Mouse (Mus musculus) layer of hippocampus, adult 11-12 months (tissue): ENCODE measurements at regions not wholly inside any gene's neighbourhood (a gene's known extent, or its start where the extent isn't known, plus 50 kb on each side); places are given as distances from the start of the nearest gene placed in this dataset.
"Not testable (repeated sequence)": the region's sequence is repeated elsewhere in the genome, so short reads cannot be mapped to it uniquely, and the experiment has no call there.

ENCODE experiments used
- DNase-seq: peaks from one replicate; pipeline ENCODE4 v3.0.0; 2022; ENCODE audit warnings: low spot score

DNA sequence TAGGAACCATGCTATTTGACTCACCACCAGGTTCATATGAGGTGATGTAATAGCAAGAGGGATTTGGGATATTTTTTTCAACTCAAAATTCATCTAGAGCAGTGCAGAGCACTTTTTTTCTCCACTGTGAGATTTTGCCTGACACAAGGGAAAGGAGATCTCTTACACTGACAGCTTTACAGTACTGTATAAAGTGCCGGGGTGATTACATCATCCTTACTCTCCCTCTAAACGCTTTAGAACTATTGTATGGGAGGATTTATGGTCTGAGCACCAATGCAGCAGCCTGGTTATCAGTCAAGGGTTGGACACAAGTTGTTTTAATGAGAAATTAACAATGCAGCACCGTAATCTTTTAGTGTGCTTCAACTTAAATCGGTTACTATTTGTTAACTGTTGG lies 196.5 kb downstream of the Bmp2 start:
- DNase-seq, result no peak

DNA sequence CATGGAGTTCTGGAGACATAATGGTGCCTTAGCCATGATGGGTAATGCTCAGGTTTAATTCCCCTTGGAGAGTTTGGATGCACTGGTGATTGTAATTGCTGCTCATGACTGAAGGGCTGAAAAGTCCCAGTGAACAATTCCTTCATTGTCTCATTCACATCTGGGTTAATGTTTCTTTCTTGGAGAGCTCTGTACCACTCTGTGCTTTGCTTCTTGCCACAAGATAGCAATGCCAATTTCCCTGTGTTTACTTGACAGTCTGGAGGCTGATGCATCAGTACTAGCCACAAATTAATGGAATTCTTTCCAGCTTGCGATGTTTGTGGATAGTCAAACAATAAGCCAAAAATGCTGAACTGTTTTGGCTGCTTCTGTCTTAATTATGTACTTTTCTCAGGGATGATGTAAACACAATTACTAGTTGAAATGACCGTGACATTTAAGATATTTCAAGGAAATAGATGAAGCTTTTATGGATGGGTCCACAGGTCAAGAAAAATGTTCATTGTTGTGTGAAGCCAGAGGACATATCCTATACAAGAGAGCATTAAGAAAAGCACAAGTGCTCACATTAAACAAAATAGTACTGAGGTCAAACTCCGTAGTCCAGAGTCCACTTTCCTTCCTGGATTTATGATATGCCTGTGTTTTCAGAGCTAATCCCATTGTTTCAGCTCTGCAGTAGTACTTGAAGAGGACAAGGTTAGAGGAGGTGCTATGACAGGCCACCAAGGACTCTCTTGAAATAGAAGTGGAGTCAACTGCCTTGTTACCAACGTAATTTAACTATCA lies 198.1 kb downstream of the Bmp2 start:
- no peak for DNase-seq

DNA sequence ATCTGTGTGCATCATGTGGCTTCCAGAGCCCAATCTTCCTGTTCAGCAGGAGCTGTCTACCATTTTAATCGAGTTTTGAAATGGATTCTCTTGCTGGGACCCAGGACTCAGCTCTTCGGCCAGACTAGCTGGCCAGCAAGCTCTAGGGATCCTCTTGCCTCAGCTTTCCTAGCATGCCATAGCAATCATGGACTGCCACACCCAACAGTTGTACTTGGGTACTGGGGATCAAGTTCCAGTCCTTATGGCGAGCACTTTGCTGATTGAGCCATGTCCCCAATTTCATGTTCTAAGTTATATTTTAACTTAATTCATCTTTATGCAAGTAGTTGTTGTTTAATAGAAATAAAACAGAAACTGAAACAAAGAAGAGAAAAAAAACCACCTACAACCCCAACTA lies 202.1 kb downstream of the Bmp2 start:
- DNase-seq, result no peak

DNA sequence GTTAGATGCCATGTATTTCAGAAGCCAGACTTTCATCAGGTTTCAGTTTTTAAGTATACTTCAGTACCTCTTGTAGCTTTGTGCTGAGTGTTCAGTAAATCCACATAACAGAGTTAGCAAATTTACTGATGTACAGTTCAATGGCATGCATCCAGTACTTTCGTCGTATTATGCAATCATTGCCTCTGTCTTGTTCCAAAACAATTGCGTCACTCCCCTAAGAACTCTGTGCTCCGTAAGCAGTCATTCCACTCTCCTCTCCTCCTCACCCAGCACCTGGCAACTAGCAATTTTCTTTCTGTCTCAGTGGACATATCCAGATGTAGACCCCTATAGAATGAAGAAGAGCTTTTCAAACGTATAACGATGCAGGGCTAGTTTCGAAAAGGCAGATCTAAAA lies 209.5 kb downstream of the Bmp2 start:
- DNase-seq, result no peak

DNA sequence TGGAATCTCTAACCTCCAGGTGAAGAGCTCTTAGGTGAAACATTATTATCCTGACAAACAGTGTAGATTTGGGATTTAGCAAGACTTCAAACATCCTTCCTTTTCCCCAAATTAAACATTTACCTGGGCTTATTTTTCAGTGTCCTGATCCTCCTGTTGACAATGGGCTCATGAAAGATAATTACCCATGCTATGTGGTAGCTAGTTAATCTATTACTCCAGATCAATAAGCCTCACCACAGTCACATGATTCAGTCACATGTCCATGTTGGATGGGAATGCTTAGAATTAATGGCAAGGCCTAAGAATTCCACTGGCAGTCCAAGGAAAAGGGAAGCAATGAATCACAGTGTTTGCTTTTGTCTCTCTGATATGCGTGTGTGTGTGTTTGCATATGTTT lies 216.6 kb downstream of the Bmp2 start:
- no peak for DNase-seq

DNA sequence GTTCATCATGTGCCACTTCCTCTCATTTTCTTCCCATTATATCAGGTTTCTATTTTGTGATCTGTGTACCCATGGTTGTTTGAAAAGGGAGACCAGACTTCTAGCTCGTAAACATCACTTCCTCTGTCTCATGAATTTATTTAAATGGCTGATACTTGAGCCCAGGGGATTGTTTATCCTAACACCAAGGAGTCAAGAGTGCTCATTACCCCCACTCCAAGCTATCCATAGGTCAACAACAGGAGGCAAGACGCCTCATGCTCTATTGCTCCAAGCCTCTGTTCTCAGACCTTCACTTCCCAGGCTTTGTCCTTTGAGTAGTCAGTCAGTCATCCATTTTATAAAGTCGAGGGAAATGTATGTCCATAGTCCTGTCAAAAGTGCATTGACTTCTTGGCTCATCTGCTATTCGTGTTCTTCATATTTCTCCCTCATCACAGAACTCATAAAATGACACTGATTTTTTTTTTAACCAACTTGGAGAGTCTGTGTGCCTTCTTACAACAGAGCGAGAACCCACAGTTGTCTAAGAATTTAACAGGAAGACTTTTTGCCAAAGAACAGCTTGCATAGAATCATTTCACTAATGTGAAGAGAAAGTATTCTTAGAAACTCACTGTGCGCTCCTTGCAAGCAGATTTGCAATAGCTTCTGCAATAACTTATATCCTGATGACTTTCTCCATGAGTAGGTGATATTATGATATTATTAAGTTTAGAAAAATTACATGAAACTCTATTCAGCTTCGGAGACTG lies 231.8 kb downstream of the Bmp2 start:
- no peak for DNase-seq

DNA sequence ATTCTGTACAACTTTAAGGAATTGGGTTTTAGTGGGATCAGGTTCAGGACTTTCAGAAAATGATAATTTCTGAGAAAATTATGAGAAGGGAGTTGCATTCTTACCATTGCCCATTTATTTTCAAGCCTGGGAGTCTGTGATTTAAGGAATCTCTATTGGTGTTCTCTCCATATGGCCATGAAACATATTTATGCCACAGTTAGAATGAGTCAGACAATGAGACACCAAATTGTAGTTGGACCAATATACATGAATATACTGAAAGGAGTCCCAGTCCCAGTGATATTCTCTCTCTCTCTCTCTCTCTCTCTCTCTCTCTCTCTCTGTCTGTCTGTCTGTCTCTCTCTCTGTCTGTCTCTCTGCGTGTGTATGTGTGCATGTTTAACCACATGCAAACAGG lies 239.1 kb downstream of the Bmp2 start:
- DNase-seq, result no peak

DNA sequence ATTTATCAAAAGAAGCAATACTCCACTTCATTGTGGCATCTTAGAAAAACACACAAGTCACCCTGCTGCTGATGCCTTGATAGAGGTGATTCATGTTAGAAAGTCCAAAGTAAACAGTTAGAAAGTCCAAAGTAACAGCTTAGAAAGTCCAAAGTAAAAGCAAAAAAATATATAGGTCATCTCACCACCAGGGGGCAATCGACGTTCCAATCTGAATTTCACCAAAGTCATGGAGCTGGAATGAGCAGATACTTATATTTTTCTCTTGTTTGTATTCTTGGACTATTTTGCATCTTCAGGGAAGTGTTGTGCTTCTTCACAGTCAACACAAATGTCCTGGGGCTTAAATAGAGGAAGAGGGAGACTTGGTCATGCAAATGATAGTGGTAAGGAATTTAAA lies 241.3 kb downstream of the Bmp2 start:
- peak; percentile 17 for DNase-seq

DNA sequence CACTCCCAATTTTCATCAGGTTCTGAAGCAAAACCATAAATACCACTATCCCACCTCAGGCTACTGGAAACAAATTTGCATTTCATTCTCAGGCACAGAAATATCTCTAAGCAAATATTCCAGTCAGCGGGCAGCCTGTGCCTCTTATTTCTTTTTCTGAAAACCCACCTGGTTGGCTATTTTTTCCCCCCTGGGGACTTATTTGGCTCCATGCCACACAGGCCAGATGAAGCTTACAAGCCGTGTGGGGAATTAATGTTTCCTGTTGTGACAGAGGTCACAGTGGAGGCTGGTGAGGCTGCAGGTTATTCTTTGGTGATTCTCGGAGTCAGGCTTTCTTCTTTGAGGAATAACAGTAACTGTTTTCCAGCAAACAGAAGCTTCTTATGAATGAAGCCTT lies 250.7 kb downstream of the Bmp2 start:
- DNase-seq, result no peak

DNA sequence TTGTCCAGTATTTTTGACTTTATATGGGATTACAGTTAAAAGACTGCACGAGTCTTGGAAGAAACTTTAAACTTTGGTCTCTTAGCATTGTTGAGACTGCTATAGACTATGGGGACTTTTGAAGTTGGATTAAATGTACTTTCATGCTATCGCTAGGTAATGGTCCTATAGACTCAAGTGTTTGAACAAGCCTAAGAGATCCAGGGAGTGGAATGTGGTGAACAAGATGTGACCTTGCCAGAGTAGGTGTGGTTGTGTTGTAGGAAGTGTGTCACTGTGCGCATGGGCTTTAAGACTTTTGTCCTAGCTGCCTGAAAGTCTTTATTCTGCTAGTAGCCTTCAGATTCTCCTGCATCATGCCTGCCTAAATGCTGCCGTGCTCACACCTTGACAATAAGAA lies 269.5 kb downstream of the Bmp2 start:
- no peak for DNase-seq

DNA sequence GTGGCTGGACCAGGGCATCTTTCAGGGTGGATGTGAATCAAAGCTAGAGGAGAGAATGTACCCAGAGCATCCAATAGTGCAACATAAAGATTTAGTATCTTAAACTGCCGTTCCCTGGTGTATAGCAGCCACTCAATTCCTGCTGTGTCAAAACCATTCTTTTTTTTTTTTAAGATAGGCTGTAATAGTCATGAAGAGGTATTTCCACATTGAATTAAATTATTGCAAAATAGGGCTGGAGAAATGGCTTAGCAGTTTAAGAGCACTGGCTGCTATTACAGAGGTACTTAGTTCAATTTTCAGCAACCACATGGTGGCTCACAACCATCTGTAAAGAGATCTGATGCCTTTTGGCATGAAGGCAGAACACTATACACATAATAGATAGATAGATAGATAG lies 277.4 kb downstream of the Bmp2 start:
- DNase-seq, result no peak

DNA sequence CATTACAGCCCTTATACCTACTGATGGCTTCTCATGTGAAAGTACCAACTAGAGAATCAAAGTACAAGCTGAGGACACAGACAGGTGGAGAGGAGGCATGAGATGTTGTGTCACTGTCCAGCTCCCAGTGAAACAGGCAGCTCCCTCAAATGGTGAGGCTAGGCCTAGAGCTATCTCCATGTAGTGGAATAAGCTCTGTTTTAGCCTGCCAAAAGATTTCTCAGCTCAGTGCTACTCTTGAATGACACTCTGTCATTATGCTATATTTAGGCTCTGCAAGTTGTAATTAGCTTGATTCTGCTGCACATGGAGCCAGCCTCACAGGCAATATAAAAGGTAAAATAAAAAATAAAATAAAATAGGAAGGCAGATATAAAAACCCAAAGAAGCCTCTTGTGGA lies 298.5 kb downstream of the Bmp2 start:
- DNase-seq, result no peak

DNA sequence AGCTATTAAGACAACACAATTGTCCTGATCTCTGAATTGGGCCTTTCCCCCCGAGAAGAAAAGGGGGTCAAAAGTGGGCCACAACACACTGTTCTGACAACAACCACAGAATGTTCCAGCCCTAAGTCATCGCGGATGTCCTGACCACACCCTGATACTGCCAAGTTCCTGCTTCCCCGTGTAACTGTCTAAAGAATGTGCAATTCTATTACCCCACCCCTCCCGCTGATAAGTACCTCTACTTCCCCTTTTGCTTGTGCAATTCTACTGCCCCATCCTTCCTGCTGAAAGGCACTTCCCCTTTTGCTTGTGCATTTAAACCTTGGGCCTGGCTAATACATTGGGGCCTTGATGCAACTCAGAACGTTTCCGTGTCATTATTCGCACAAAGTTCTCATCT lies 323.0 kb downstream of the Bmp2 start:
- not testable (repeated sequence) for DNase-seq

DNA sequence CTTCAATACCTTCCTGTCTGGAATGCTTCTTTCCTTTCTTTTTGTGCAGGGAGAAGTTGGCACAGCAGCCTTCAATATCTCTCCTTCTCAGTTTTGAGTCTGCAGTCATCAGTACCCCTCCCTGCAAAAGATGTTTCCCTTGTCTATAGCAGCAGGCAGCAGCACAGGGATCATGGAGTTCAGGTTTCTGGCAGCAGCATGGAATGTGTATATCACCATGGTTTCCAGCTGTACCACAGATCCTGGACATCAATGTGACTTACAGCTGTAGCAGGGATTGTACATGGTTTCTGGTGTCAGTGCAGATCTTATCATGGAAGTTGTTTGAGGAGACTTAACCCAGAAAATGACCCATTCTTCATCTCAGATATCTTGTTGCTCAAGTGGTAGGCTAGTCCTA lies 331.7 kb downstream of the Bmp2 start:
- DNase-seq, result no peak

DNA sequence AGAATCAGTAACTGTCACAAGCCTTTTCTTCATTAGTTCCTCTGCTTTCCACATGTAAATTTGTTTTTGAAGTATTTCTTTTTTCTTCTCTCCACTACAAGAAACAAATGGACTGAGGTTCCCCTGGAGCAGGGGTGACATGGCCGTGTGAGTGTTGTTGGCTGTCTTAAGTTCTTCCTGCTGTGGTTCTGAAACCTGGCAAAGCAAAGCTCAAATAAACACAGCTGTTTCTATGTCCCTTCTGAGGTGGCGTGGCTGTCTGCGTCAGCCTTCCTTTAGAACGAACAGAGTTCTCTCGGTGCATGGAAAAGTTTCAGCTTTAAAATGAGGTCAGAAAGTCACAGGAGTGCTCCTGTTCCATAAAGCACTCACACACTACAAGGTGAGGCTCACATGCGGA lies 354.3 kb downstream of the Bmp2 start:
- no peak for DNase-seq
